Mouse (Mus musculus): Measurements from ENCODE around the gene Gjd3. TPM values are rescaled to one million over a fixed set of nuclear protein-coding genes. Genes with fewer than 3 reads are reported as not detected.

The Gjd3 gene
- polyA plus RNA-seq, 1 experiment: not detected

DNA sequence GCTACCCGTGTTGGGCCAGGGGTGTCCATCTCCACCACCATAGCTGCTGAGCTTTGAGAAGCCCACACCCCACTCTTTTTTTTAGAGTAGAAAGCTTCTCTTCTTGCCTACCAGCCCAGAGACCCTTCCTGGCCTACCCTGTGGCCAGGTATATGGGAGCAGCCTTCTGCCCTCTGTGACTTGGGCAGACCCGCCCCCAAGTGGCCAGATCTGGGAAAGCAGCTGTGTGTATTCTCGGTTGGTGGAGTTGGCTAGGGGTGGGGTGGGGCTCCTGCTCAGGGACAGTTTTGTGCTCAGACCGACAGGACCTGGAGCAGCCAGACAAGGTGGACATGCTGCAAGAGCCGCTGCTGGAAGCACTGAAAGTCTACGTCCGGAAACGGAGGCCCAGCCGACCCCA, 10.6 kb downstream of the Gjd3 start:
- Histone ChIP-seq H3ac (ENCODE audit: control insufficient read depth, insufficient read length, low read depth) (no peak overlapping the region), H3K79me2 (ENCODE audit: control insufficient read depth, insufficient read depth) (peaks cover 20% of the 10 kb centered on the region), H3K27me3 (ENCODE audit: control insufficient read depth, insufficient read depth, insufficient read length) (no peaks in the 10 kb centered on the region), H3K4me3 (ENCODE audit: insufficient read depth, poor library complexity, severe bottlenecking) (no peak overlapping the region), H3K36me3 (ENCODE audit: control insufficient read depth, insufficient read depth) (peaks cover 76% of the 10 kb centered on the region), H3K79me3 (ENCODE audit: low read depth) (peaks cover 11% of the 10 kb centered on the region)
- TF ChIP-seq FOSL1 (IDR thresholded peaks at IDR 0.05; ENCODE audit: insufficient read depth, low read length, poor library complexity, severe bottlenecking) (no peak), CTCF (IDR thresholded peaks at IDR 0.05; ENCODE audit: control insufficient read depth, insufficient read depth, insufficient read length) (peak; percentile 84)

DNA sequence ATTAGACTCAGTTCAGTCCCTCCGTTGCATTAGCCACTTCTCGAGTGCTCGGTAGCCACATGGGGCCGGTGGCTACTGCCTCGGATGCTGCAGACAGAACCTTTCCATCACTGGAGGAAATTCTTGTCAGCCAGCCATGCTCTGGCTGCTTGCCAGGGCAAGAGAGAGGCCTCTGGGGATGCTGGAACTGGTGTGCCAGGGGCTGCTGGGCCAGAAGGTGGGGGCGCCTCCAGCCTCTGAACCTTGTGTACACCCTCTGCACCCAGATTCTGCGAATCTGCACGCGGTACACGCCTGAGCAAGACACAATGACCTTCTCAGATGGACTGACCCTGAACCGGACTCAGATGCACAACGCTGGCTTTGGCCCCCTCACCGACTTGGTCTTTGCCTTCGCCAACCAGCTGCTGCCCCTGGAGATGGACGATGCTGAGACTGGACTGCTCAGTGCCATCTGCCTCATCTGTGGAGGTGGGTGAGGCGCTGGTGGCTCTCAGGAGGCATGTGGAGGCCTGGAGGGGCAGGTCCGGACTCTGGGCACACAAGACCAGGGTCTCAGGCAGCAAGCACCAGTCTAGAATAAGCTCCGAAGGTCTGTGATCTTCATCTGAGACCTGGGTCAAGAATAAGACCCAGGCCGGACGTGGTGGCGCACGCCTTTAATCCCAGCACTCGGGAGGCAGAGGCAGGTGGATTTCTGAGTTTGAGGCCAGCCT, 11.3 kb downstream of the Gjd3 start:
- TF ChIP-seq MYOG (IDR thresholded peaks at IDR 0.05; ENCODE audit: control insufficient read depth, extremely low read depth, insufficient read length) (no peak), CEBPB (IDR thresholded peaks at IDR 0.05; ENCODE audit: low read depth) (no peak), MAX (IDR thresholded peaks at IDR 0.05) (no peak)
- Histone ChIP-seq H3K79me2 (ENCODE audit: control insufficient read depth, insufficient read depth) (peaks cover 28% of the 10 kb centered on the region), H3K36me3 (ENCODE audit: control insufficient read depth, insufficient read depth) (peaks cover 82% of the 10 kb centered on the region), H3K4me3 (ENCODE audit: insufficient read depth, poor library complexity, severe bottlenecking) (no peak overlapping the region), H3K79me3 (ENCODE audit: low read depth) (peaks cover 11% of the 10 kb centered on the region), H3ac (ENCODE audit: control insufficient read depth, insufficient read length, low read depth) (peak overlapping the region; percentile 16), H3K27me3 (ENCODE audit: control insufficient read depth, insufficient read depth, insufficient read length) (no peaks in the 10 kb centered on the region)

- H3K79me2 ChIP-seq (ENCODE audit: control insufficient read depth, insufficient read depth): peaks cover 39% of the 10 kb centered on the region
- peaks cover 89% of the 10 kb centered on the region for H3K36me3 ChIP-seq (ENCODE audit: control insufficient read depth, insufficient read depth)
- H3K79me3 ChIP-seq (ENCODE audit: low read depth): peaks cover 13% of the 10 kb centered on the region
- TF ChIP-seq MAX (IDR thresholded peaks at IDR 0.05): no peak
- TF ChIP-seq FOSL1 (IDR thresholded peaks at IDR 0.05; ENCODE audit: insufficient read depth, low read length, poor library complexity, severe bottlenecking): no peak
- TF ChIP-seq CTCF (IDR thresholded peaks at IDR 0.05; ENCODE audit: control insufficient read depth, insufficient read depth, insufficient read length): no peak
- no peak for TF ChIP-seq MYOG (IDR thresholded peaks at IDR 0.05; ENCODE audit: control insufficient read depth, extremely low read depth, insufficient read length)
- no peak for TF ChIP-seq CEBPB (IDR thresholded peaks at IDR 0.05; ENCODE audit: low read depth)
- no peak for TF ChIP-seq MYOD1 (IDR thresholded peaks at IDR 0.05; ENCODE audit: control insufficient read depth, insufficient read length, low read depth)
- TF ChIP-seq USF1 (IDR thresholded peaks at IDR 0.05; ENCODE audit: low read depth): no peak
- no peak overlapping the region for H3ac ChIP-seq (ENCODE audit: control insufficient read depth, insufficient read length, low read depth)
- H3K27me3 ChIP-seq (ENCODE audit: control insufficient read depth, insufficient read depth, insufficient read length): no peaks in the 10 kb centered on the region
- no peak overlapping the region for H3K4me3 ChIP-seq (ENCODE audit: insufficient read depth, poor library complexity, severe bottlenecking)
Observed at GRCm38 (mm10) chr11:98970191-98970925, 12.5 kb downstream of the Gjd3 start.

GRCm38 (mm10) chr11:98969496-98969927, 13.3 kb downstream of the Gjd3 start:
- H3K79me2 ChIP-seq (ENCODE audit: control insufficient read depth, insufficient read depth): peaks cover 48% of the 10 kb centered on the region
- H3ac ChIP-seq (ENCODE audit: control insufficient read depth, insufficient read length, low read depth): no peak overlapping the region
- no peak for TF ChIP-seq MYOD1 (IDR thresholded peaks at IDR 0.05; ENCODE audit: control insufficient read depth, insufficient read length, low read depth)
- TF ChIP-seq CTCF (IDR thresholded peaks at IDR 0.05; ENCODE audit: control insufficient read depth, insufficient read depth, insufficient read length): no peak
- no peak for TF ChIP-seq MAX (IDR thresholded peaks at IDR 0.05)
- no peak for TF ChIP-seq FOSL1 (IDR thresholded peaks at IDR 0.05; ENCODE audit: insufficient read depth, low read length, poor library complexity, severe bottlenecking)
- TF ChIP-seq MYOG (IDR thresholded peaks at IDR 0.05; ENCODE audit: control insufficient read depth, extremely low read depth, insufficient read length): no peak
- TF ChIP-seq USF1 (IDR thresholded peaks at IDR 0.05; ENCODE audit: low read depth): no peak
- TF ChIP-seq CEBPB (IDR thresholded peaks at IDR 0.05; ENCODE audit: low read depth): no peak
- peak overlapping the region; percentile 6 for H3K4me3 ChIP-seq (ENCODE audit: insufficient read depth, poor library complexity, severe bottlenecking)
- H3K79me3 ChIP-seq (ENCODE audit: low read depth): peaks cover 22% of the 10 kb centered on the region
- H3K27me3 ChIP-seq (ENCODE audit: control insufficient read depth, insufficient read depth, insufficient read length): no peaks in the 10 kb centered on the region
- H3K36me3 ChIP-seq (ENCODE audit: control insufficient read depth, insufficient read depth): peaks cover 82% of the 10 kb centered on the region

- Histone ChIP-seq H3ac (ENCODE audit: control insufficient read depth, insufficient read length, low read depth) (no peak overlapping the region), H3K79me2 (ENCODE audit: control insufficient read depth, insufficient read depth) (peaks cover 54% of the 10 kb centered on the region), H3K27me3 (ENCODE audit: control insufficient read depth, insufficient read depth, insufficient read length) (no peaks in the 10 kb centered on the region), H3K4me3 (ENCODE audit: insufficient read depth, poor library complexity, severe bottlenecking) (no peak overlapping the region), H3K79me3 (ENCODE audit: low read depth) (peaks cover 28% of the 10 kb centered on the region), H3K36me3 (ENCODE audit: control insufficient read depth, insufficient read depth) (peaks cover 77% of the 10 kb centered on the region)
- TF ChIP-seq MYOD1 (IDR thresholded peaks at IDR 0.05; ENCODE audit: control insufficient read depth, insufficient read length, low read depth): no peak
Observed at GRCm38 (mm10) chr11:98968716-98969495, 13.9 kb downstream of the Gjd3 start.
